Mouse (Mus musculus): ENCODE measurements around the gene Cyb561. TPM values are rescaled to one million over a fixed set of nuclear protein-coding genes. Genes with fewer than 3 reads are reported as not detected.

Cyb561 gene
- polyA plus RNA-seq (2012; rRNA removed), result 49.3 and 50.3 TPM in 2 replicates

DNA sequence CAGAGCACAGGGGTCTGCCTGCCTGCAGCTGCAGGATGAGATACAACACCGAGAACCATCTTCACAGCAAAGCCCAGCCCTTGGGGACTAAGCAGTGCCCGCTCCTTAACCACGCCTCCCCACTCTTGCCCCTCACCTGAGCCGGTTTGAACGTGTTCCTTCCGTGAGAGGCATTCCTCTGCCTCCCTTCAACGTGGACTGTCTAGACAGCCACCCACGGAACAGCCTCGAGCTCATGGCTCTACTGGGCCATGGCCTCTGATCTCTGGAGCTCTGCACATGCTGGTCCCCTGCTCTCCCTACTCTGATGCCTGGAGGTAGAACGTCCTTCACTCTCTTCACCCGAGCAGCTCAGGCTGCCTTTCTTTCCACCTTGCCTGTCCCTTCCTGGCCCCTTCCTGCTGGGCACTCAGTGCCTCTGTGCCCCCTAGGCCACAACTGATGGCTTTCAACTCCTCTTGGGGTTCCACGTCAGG lies at the start of gene Cyb561:
Gene Cyb561 (minus strand): TSS at position 426 of the 476 bp plus-strand sequence.

DNA sequence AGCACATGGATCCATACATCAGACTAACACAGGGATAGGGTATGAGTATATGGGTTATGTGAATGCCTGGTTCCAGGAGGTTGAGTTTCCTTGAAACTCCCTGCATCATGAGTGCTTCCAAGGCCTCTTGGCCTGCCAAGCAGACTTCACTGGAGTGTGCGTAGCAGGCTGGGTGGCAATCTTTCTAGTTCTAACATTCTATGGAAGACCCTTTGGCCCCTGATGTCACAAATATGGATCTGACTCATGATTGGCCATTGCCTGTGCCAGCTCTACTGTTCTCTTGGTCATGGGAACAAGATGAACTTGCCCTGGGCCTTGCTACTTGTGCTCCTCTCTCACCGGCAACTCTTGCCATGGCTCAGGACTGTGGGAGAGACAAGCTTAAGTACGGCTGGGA lies 41.2 kb upstream of the Cyb561 start, which contains the start of gene Ace3:
Gene Ace3 (plus strand): TSS at position 301 of the 400 bp plus-strand sequence.

DNA sequence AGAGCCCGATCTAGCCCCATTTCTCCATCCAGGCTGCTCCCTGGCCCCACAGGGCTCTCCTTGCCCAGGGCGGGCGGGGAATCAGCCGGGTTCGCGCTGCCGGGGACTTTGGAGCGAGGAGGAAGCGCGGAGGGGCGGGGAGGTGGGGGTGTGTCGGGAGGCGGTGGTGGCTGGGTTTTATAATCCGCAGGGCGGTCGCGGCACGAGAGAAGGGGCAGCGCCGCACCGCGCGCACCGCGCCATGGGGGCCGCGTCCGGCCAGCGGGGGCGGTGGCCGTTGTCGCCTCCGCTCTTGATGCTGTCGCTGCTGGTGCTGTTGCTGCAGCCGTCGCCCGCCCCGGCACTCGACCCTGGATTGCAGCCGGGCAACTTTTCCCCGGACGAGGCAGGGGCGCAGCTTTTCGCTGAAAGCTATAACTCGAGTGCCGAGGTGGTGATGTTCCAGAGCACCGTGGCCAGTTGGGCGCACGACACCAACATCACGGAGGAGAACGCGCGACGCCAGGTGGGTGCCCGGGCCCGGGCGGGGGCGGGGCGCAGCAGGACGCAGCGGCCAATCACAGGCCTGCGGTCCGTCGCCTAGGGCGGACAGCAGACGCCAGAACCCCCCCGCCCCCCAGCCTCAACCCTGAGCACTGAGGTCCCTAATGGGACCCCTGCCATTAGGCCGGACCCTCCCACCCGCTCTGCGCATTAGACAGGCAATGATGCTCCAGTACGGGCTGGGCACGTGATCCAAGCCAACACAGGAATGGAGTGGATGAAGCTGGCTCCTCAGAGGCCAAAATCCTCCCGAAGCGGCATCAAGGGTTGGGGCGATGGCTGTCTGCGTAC lies 14.8 kb upstream of the Cyb561 start, which contains the start of gene Ace:
Gene Ace (plus strand): TSS at position 205 of the 834 bp plus-strand sequence.

Other genes with a start within 250 kb of the Cyb561 start
- 12.2 and 13.7 TPM in 2 replicates for gene Ace, start 14.6 kb upstream of the Cyb561 start, polyA plus RNA-seq (2012; rRNA removed)
- gene Ace3, start 41.3 kb upstream of the Cyb561 start, polyA plus RNA-seq (2012; rRNA removed), result not detected in 2 replicates
- gene Kcnh6, start 54.8 kb upstream of the Cyb561 start, polyA plus RNA-seq (2012; rRNA removed), result 1.8 and 2.1 TPM in 2 replicates
- 158 and 165 TPM in 2 replicates for gene Dcaf7, start 83.5 kb upstream of the Cyb561 start, polyA plus RNA-seq (2012; rRNA removed)
- gene Taco1, start 112.7 kb upstream of the Cyb561 start, polyA plus RNA-seq (2012; rRNA removed), result 12.3 and 13.9 TPM in 2 replicates
- 28.1 and 28.5 TPM in 2 replicates for gene Map3k3, start 131.3 kb upstream of the Cyb561 start, polyA plus RNA-seq (2012; rRNA removed)
- gene Gm10840, start 207.5 kb upstream of the Cyb561 start, polyA plus RNA-seq (2012; rRNA removed), result not detected in 2 replicates
- 89.2 and 92.8 TPM in 2 replicates for gene Limd2, start 207.5 kb upstream of the Cyb561 start, polyA plus RNA-seq (2012; rRNA removed)
- 46.5 and 48.0 TPM in 2 replicates for gene Strada, start 248.8 kb upstream of the Cyb561 start, polyA plus RNA-seq (2012; rRNA removed)